Mouse (Mus musculus): Measurements from ENCODE around the gene Ralgps1.

- TF ChIP-seq CTCF (IDR thresholded peaks at IDR 0.05; ENCODE audit: insufficient read depth, low read depth, low read length) (no peak), POLR2A (IDR thresholded peaks at IDR 0.05; ENCODE audit: insufficient read depth, low read depth, low read length) (no peak)
Observed at GRCm38 (mm10) chr2:33357250-33357838, 13.9 kb downstream of the Ralgps1 start.
